Mouse (Mus musculus): ENCODE data around the gene Pex19.

- TF ChIP-seq POLR2A (IDR thresholded peaks at IDR 0.05; ENCODE audit: insufficient read length, low read depth) (no peak), USF1 (IDR thresholded peaks at IDR 0.05; ENCODE audit: low read depth) (peak; percentile 22), MYOD1 (IDR thresholded peaks at IDR 0.05; ENCODE audit: control insufficient read depth in 1 of 3, insufficient read length in 2 of 3, low read depth in 2 of 3) (peak; percentile 91 to 96 (median 93)), POLR2AphosphoS2 (IDR thresholded peaks at IDR 0.05; ENCODE audit: insufficient read length, low read depth) (no peak), TCF3 (IDR thresholded peaks at IDR 0.05; ENCODE audit: insufficient read length, low read depth) (peak; percentile 71), CEBPB (IDR thresholded peaks at IDR 0.05; ENCODE audit: insufficient read depth, poor library complexity, severe bottlenecking) (no peak), E2F4 (IDR thresholded peaks at IDR 0.05; ENCODE audit: insufficient read depth) (no peak), SRF (IDR thresholded peaks at IDR 0.05; ENCODE audit: control insufficient read depth, insufficient read length, low read depth) (no peak), MAX (IDR thresholded peaks at IDR 0.05; ENCODE audit: low read depth) (no peak), TCF12 (IDR thresholded peaks at IDR 0.05; ENCODE audit: insufficient read depth, poor library complexity, severe bottlenecking) (peak; percentile 87), REST (IDR thresholded peaks at IDR 0.05; ENCODE audit: insufficient read depth, insufficient read length) (no peak), MYOG (IDR thresholded peaks at IDR 0.05; ENCODE audit: control insufficient read depth in 1 of 3, insufficient read depth in 1 of 3, insufficient read length in 2 of 3, low read depth in 2 of 3) (peak in 2 of 3 experiments; percentile 51 to 52)
Measured at GRCm38 (mm10) chr1:172140160-172140559, 13.6 kb downstream of the Pex19 start.
